Mouse (Mus musculus): Measurements from ENCODE around the gene Lrrc8c. TPM values are rescaled to one million over a fixed set of nuclear protein-coding genes. Genes with fewer than 3 reads are reported as not detected.

Lrrc8c gene
- polyA plus RNA-seq, 1 experiment from 2014 or later: 24.7 TPM

GRCm38 (mm10) chr5:105530576-105530975, 11.4 kb downstream of the Lrrc8c start:
- peak; percentile 41 for ATAC-seq (ENCODE audit: insufficient read depth)

GRCm38 (mm10) chr5:105535186-105535585, 16.0 kb downstream of the Lrrc8c start:
- no peaks in the 10 kb centered on the region for H3K9me3 ChIP-seq (ENCODE audit: low read depth, low read length)
- H3K4me1 ChIP-seq (ENCODE audit: insufficient read depth): no peaks in the 10 kb centered on the region
- no peak overlapping the region for H3K27ac ChIP-seq (ENCODE audit: low read depth)
- WGBS: 90% methylated on average over 3 of the region's 3 CpGs
- H3K4me3 ChIP-seq (ENCODE audit: low read depth, low read length): no peak overlapping the region
- TF ChIP-seq CTCF (IDR thresholded peaks at IDR 0.05; ENCODE audit: low read depth): no peak
- H3K36me3 ChIP-seq (ENCODE audit: insufficient read depth): no peaks in the 10 kb centered on the region
- no peaks in the 10 kb centered on the region for H3K27me3 ChIP-seq (ENCODE audit: insufficient read depth, low read length)
- no peak for ATAC-seq (ENCODE audit: insufficient read depth)
- no peak overlapping the region for H3K9ac ChIP-seq
- no peak for DNase-seq
- no peak overlapping the region for H3K4me2 ChIP-seq

More at GRCm38 (mm10) chr5:105530576-105530975, 11.4 kb downstream of the Lrrc8c start:
- Histone ChIP-seq H3K27ac (ENCODE audit: low read depth) (no peak overlapping the region), H3K4me2 (no peak overlapping the region), H3K9me3 (ENCODE audit: low read depth, low read length) (no peaks in the 10 kb centered on the region), H3K27me3 (ENCODE audit: insufficient read depth, low read length) (no peaks in the 10 kb centered on the region), H3K4me1 (ENCODE audit: insufficient read depth) (no peaks in the 10 kb centered on the region), H3K36me3 (ENCODE audit: insufficient read depth) (no peaks in the 10 kb centered on the region), H3K4me3 (ENCODE audit: low read depth, low read length) (no peak overlapping the region), H3K9ac (no peak overlapping the region)
- DNase-seq: peak; percentile 49
- 62% methylated on average over 6 of the region's 6 CpGs for WGBS
- TF ChIP-seq CTCF (IDR thresholded peaks at IDR 0.05; ENCODE audit: low read depth): no peak

- Histone ChIP-seq H3K4me1 (ENCODE audit: insufficient read depth) (no peaks in the 10 kb centered on the region), H3K4me3 (ENCODE audit: low read depth, low read length) (no peak overlapping the region), H3K9me3 (ENCODE audit: low read depth, low read length) (no peaks in the 10 kb centered on the region), H3K4me2 (no peak overlapping the region), H3K9ac (no peak overlapping the region), H3K27ac (ENCODE audit: low read depth) (no peak overlapping the region), H3K27me3 (ENCODE audit: insufficient read depth, low read length) (no peaks in the 10 kb centered on the region), H3K36me3 (ENCODE audit: insufficient read depth) (no peaks in the 10 kb centered on the region)
- WGBS: 91% methylated on average over 2 of the region's 2 CpGs
- TF ChIP-seq CTCF (IDR thresholded peaks at IDR 0.05; ENCODE audit: low read depth): no peak
- DNase-seq: no peak
- ATAC-seq (ENCODE audit: insufficient read depth): no peak
Measured at GRCm38 (mm10) chr5:105536172-105536571, 17.0 kb downstream of the Lrrc8c start.

GRCm38 (mm10) chr5:105537101-105537723, 18.0 kb downstream of the Lrrc8c start:
- no peaks in the 10 kb centered on the region for H3K4me1 ChIP-seq (ENCODE audit: insufficient read depth)
- 82% methylated on average over 11 of the region's 11 CpGs for WGBS
- ATAC-seq (ENCODE audit: insufficient read depth) (no peak), DNase-seq (no peak)
- no peak overlapping the region for H3K9ac ChIP-seq
- no peaks in the 10 kb centered on the region for H3K36me3 ChIP-seq (ENCODE audit: insufficient read depth)
- H3K27ac ChIP-seq (ENCODE audit: low read depth): no peak overlapping the region
- H3K4me3 ChIP-seq (ENCODE audit: low read depth, low read length): no peak overlapping the region
- H3K4me2 ChIP-seq: no peak overlapping the region
- no peak for TF ChIP-seq CTCF (IDR thresholded peaks at IDR 0.05; ENCODE audit: low read depth)
- H3K9me3 ChIP-seq (ENCODE audit: low read depth, low read length): no peaks in the 10 kb centered on the region
- no peaks in the 10 kb centered on the region for H3K27me3 ChIP-seq (ENCODE audit: insufficient read depth, low read length)

- Histone ChIP-seq H3K4me1 (ENCODE audit: insufficient read depth) (no peaks in the 10 kb centered on the region), H3K27ac (ENCODE audit: low read depth) (no peak overlapping the region), H3K4me3 (ENCODE audit: low read depth, low read length) (no peak overlapping the region), H3K9ac (no peak overlapping the region), H3K36me3 (ENCODE audit: insufficient read depth) (peaks cover 8% of the 10 kb centered on the region; the same call in 1 of the 2 replicates), H3K9me3 (ENCODE audit: low read depth, low read length) (no peaks in the 10 kb centered on the region), H3K27me3 (ENCODE audit: insufficient read depth, low read length) (no peaks in the 10 kb centered on the region), H3K4me2 (no peak overlapping the region)
- ATAC-seq (ENCODE audit: insufficient read depth) (no peak), DNase-seq (no peak)
- 86% methylated on average over 7 of the region's 7 CpGs for WGBS
- TF ChIP-seq CTCF (IDR thresholded peaks at IDR 0.05; ENCODE audit: low read depth): no peak
Measured at GRCm38 (mm10) chr5:105541051-105541450, 21.9 kb downstream of the Lrrc8c start.

GRCm38 (mm10) chr5:105545126-105545525, 25.9 kb downstream of the Lrrc8c start:
- H3K4me2 ChIP-seq: no peak overlapping the region
- H3K36me3 ChIP-seq (ENCODE audit: insufficient read depth): peaks cover 8% of the 10 kb centered on the region; the same call in 1 of the 2 replicates
- WGBS: 55% methylated on average over 3 of the region's 3 CpGs
- H3K4me1 ChIP-seq (ENCODE audit: insufficient read depth): no peaks in the 10 kb centered on the region
- no peaks in the 10 kb centered on the region for H3K9me3 ChIP-seq (ENCODE audit: low read depth, low read length)
- H3K4me3 ChIP-seq (ENCODE audit: low read depth, low read length): no peak overlapping the region
- no peaks in the 10 kb centered on the region for H3K27me3 ChIP-seq (ENCODE audit: insufficient read depth, low read length)
- TF ChIP-seq CTCF (IDR thresholded peaks at IDR 0.05; ENCODE audit: low read depth): no peak
- no peak overlapping the region for H3K9ac ChIP-seq
- no peak for DNase-seq
- H3K27ac ChIP-seq (ENCODE audit: low read depth): no peak overlapping the region
- no peak for ATAC-seq (ENCODE audit: insufficient read depth)

- H3K4me3 ChIP-seq (ENCODE audit: low read depth, low read length): no peak overlapping the region
- DNase-seq (no peak), ATAC-seq (ENCODE audit: insufficient read depth) (no peak)
- H3K4me1 ChIP-seq (ENCODE audit: insufficient read depth): no peaks in the 10 kb centered on the region
- H3K4me2 ChIP-seq: no peak overlapping the region
- H3K9ac ChIP-seq: no peak overlapping the region
- 89% methylated on average over 4 of the region's 4 CpGs for WGBS
- no peak for TF ChIP-seq CTCF (IDR thresholded peaks at IDR 0.05; ENCODE audit: low read depth)
- no peaks in the 10 kb centered on the region for H3K27me3 ChIP-seq (ENCODE audit: insufficient read depth, low read length)
- no peaks in the 10 kb centered on the region for H3K9me3 ChIP-seq (ENCODE audit: low read depth, low read length)
- peaks cover 8% of the 10 kb centered on the region; the same call in 1 of the 2 replicates for H3K36me3 ChIP-seq (ENCODE audit: insufficient read depth)
- no peak overlapping the region for H3K27ac ChIP-seq (ENCODE audit: low read depth)
Measured at GRCm38 (mm10) chr5:105547115-105547514, 27.9 kb downstream of the Lrrc8c start.

All from lung, embryonic 14.5 days (tissue).